Mouse (Mus musculus): Measurements from ENCODE around the gene Gng7.

DNA sequence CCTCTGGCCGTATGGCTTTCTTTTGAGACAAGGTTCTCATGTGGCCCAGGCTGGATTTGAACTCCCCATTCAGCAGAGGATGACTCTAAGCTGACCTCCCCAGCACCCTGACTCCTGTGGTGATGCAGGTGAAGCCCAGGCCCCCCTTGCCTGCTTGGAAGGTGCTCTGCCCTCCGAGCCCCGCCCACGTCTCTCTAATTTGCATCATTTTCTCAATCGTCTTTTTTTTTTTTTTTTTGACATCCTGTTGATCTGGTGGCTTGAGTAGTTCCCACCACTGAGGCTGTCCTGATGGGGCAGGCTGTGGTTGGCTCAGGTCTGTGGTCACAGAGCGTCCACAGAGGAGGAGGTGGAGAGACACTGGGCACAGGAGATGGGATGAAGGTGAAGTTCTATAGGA lies 25.3 kb downstream of the Gng7 start:
- TF ChIP-seq CTCF (IDR thresholded peaks at IDR 0.05; ENCODE audit: insufficient read depth, low read length) (no peak), POLR2A (IDR thresholded peaks at IDR 0.05; ENCODE audit: borderline replicate concordance, extremely low read depth, low read depth, low read length) (no peak)
